Mouse (Mus musculus) frontal cortex, postnatal 10 days (tissue): ENCODE data around the gene Brwd1.
A peak's percentile ranks its signal among the peaks of the same experiment; 100 is the strongest.
"Not testable (repeated sequence)": the region's sequence is repeated elsewhere in the genome, so short reads cannot be mapped to it uniquely, and the experiment has no call there.

ENCODE experiments used
- DNase-seq, 2 experiments: peaks; one replicate each; pipeline ENCODE4 v3.0.0; 2022; ENCODE audit warnings: low spot score in 2 of 2, mixed read lengths in 1 of 2

The Brwd1 gene

GRCm38 (mm10) chr16:95984911-95985310, 97.4 kb downstream of the Brwd1 start:
- DNase-seq = no peak

GRCm38 (mm10) chr16:95983601-95984000, 98.7 kb downstream of the Brwd1 start:
- DNase-seq = no peak

- no peak for DNase-seq
Observed at GRCm38 (mm10) chr16:95970841-95971240, 111.5 kb downstream of the Brwd1 start.

- no peak for DNase-seq
Observed at GRCm38 (mm10) chr16:95967455-95967854, 114.9 kb downstream of the Brwd1 start.

GRCm38 (mm10) chr16:95964427-95965023, 117.8 kb downstream of the Brwd1 start:
- DNase-seq = no peak

GRCm38 (mm10) chr16:95961484-95961883, 120.8 kb downstream of the Brwd1 start:
- DNase-seq = not testable (repeated sequence)

GRCm38 (mm10) chr16:95960689-95961088, 121.6 kb downstream of the Brwd1 start:
- DNase-seq = not testable (repeated sequence)

- no peak for DNase-seq
Observed at GRCm38 (mm10) chr16:95958080-95958479, 124.2 kb downstream of the Brwd1 start.

- DNase-seq = no peak
Observed at GRCm38 (mm10) chr16:95956618-95957017, 125.7 kb downstream of the Brwd1 start.

GRCm38 (mm10) chr16:95955716-95956346, 126.5 kb downstream of the Brwd1 start:
- no peak for DNase-seq

- no peak for DNase-seq
Observed at GRCm38 (mm10) chr16:95954341-95954740, 128.0 kb downstream of the Brwd1 start.

GRCm38 (mm10) chr16:95953159-95953650, 129.1 kb downstream of the Brwd1 start:
- no peak for DNase-seq

- DNase-seq = no peak
Observed at GRCm38 (mm10) chr16:95951471-95951870, 130.9 kb downstream of the Brwd1 start.

- DNase-seq = peak; percentile 58 to 77
Observed at GRCm38 (mm10) chr16:95945389-95946311, 136.7 kb downstream of the Brwd1 start.

- no peak for DNase-seq
Observed at GRCm38 (mm10) chr16:95943186-95943585, 139.1 kb downstream of the Brwd1 start.
